Mouse (Mus musculus): ENCODE measurements around the gene Fzr1.
A peak's percentile ranks its signal among the peaks of the same experiment; 100 is the strongest.

The Fzr1 gene

GRCm38 (mm10) chr10:81382039-81382438, 3.7 kb upstream of the Fzr1 start:
- no peak for DNase-seq (ENCODE audit: low read depth, low spot score)

- DNase-seq (ENCODE audit: low read depth, low spot score) = no peak
These were observed 1.6 kb upstream of the Fzr1 start for GRCm38 (mm10) chr10:81379809-81380378.

DNA sequence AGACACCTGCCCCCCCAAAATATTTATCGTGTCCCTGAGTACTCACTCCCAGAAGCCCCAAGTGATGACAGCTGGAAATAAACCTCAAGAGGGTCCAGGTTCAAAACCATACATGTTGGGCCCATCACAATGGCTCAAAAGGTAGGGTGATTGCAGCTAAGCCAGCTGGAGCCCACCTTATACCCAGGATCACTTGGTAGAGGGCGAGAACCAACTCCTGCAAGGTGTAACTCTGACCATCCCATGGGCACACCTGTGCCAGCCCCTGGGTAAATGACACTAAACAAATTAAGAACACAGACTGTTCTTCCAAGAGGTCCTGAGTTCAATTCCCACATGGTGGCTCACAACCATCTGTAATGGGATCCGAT, 852 bp upstream of the Fzr1 start:
- no peak for DNase-seq (ENCODE audit: low read depth, low spot score)

DNA sequence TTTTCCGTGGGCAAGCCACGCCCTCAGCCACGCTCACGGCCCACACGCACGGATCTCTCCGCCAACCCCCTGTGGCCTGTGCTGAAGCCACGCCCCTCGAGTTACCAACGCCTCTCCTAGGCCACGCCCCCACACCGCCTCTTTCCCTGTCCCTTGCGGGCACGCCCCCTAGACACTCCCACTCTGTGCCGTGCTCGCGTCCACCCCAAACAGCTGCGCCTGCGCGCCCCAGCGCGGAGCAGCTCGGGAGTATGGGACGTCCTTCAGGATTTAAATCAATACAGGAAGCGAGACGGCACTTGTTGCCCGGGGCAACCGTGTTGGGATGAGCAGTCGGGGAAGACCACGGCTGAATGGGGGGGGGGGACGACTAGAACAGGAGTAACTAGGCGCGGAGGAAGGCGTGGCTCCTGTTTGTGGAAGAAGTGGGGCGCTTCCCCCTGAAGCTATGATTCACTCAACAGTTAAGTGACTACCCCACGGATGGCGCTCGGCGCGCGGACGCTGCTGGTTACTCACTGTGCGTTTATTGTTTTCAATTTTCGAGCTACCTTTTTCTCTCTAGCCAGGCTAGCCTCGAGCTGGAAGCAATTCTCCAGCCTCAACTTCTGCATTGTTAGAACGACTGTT, 352 bp upstream of the Fzr1 start:
- DNase-seq (ENCODE audit: low read depth, low spot score) = peak; percentile 100

DNA sequence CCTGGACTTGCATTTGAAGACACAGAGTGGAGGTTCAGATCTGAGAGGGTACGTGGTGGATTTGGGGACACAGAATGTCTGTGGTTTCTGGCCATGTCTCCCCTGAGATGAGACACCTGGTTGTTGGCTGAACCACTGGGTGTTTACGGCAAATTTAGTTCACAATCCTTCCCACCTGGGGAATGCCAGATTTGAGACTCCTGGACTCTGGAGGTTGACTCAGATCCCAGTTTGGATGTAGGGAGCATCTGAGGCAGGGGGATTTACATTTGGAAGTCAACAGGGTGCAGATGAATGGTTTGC, 1.0 kb downstream of the Fzr1 start:
- no peak for DNase-seq (ENCODE audit: low read depth, low spot score)

GRCm38 (mm10) chr10:81376561-81377361, 1.6 kb downstream of the Fzr1 start:
- DNase-seq (ENCODE audit: low read depth, low spot score) = no peak

DNA sequence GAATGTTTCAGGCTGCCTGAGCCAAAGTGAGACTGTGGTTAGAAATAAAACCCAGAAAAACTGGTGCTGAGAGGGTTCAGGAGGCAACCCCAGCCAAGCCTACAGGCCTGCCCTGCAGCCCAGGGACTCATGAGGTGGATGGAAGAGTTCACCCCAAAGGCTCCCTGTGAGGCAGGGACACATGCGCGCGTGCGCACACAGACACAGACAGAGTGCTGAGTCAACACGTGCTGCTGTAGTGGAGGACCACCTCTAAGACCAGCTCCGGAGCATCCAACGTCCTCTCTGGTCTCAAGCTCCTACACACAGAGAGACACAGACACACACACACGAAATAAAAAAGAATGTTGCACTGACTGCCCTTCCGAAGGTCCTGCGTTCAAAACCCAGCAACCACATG, 3.0 kb downstream of the Fzr1 start:
- DNase-seq (ENCODE audit: low read depth, low spot score) = no peak

DNA sequence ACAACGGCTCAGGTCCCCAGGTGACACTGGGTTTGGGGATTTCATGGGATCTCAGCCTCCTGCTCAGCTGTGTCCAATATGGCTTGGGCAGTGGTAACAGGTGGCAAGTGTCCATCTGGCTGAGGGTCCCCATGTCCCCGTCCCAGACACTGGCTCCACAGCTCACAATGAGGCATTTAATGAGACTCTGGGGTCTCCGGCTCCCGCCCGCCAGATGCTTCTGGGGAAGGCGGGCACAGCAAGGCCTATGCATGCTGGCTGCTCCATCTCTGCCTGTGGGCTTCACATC, 11.2 kb downstream of the Fzr1 start:
- DNase-seq (ENCODE audit: low read depth, low spot score) = no peak

GRCm38 (mm10) chr10:81366477-81367206, 11.7 kb downstream of the Fzr1 start:
- DNase-seq (ENCODE audit: low read depth, low spot score) = no peak

DNA sequence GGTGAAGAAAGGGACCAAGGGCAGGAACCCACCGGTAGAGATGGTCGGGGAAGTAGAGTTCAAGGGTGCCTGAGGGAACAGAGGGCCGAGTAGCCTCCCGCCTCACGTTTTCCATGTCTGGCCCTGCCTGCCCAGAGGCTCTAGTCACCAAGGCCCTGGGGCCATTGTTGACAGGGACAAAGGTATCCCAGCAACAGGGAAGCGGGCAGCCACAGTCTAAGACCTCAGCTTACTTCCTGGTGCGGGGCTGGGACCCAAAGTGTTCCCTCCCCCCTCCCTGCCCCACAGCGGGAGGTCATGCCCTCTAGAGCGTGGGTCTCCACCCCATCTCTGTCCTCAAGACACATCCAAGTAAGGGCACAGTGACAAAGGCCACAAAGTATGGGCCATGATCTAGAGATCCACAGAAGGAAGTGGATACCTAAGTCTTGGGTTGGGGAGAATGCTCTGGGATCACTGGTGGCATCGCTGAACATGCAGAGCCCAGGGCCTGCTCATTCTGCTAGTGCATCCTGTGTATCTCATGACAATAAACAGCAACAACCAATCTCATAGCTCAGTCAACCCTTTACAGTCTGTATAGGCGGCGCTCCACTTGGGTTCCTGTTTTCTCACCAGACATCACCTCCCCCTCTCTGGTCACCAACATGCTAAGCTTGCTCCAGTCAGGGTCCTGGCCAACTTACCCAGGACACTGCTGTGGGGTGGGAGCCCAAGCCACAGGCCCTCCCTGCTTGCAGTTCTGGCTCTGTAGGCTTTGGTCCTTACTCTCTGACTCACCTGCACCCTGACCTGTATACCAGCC, 12.4 kb downstream of the Fzr1 start, which contains the start of gene 4930404N11Rik:
Gene 4930404N11Rik (minus strand): TSS at position 145 of the 805 bp plus-strand sequence.
- no peak for DNase-seq (ENCODE audit: low read depth, low spot score)

DNA sequence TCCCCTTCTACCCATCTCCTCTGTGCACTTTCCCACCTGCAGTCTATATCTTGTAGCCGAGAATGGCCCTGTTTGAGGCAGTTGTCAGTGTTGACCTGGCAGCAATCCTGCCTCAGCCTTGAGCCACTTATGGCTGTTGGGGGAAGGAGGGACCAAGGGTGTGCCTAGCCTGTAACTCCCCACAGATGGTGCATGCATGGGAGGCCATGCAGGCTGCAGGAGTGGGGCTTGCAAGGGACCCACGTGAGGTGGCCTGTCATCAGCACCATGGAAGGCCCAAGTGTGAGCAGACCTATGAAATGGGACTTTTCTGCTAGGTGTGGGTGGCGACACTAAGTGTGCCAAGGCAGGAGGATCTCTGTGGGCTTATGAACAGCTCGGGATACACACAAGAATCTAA, 13.2 kb downstream of the Fzr1 start:
- DNase-seq (ENCODE audit: low read depth, low spot score) = no peak

DNA sequence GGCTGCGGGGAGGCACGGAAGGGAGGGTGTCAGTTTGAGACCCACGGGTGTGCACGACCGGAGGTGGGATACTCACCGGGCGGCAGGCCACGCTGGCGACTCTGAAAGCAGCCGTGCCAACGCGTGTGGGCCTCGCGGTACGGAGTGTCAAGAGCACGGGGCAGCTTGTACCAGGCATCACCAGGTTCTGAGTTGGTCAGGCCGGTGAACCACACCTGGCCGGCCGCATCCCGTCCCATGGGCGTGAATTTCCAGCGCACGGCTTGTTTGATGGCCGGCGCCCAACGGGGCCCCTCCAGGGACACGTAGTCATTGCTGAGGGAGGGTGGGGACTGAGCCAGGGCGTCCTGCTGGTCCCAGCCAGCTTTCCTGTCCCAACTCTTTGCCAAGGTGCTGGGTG, 13.7 kb downstream of the Fzr1 start:
- DNase-seq (ENCODE audit: low read depth, low spot score) = no peak

DNA sequence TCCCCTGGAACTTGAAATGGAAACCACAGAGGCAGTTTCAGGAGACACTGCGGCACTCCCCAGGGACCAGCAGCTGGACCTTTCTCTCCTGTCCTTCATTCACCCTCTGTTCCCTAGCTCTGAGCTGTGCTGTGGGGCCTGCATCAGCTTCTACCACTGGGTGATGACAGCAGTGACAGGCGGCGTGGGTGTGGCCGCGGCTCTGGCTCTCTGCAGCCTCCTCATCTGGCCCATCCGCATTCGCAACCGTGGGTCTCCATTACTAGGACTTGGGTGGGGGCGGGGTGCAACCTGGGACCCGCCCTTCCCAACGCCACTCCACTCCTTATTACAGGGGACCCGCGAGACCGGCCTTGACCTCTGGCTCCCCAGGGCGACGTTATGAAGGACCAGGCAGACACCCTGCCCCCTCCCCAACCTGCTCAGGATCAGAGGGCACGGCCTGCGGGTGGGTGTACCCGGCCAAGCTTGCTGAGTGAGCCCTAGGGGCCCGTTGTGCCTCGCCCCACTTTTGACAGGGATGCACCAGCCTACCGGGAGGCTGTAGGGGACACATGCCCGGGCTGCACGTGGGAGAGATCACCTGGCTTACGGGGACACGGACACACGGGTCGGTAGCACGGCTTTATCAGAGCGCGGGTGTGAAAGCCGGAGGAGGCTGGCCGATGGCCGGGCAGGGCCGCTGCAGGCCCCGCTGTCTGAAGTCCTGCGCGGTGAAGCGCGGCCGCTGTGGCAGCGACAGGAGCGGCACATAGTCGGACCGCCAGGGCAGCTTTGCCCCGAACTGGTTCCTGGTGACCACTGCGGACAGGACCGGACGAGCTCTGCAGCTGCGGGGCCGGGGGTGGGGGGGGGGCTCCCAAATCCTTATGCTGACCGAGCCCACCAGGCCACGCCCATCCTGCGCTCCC, 14.6 kb downstream of the Fzr1 start:
- DNase-seq (ENCODE audit: low read depth, low spot score) = no peak

DNA sequence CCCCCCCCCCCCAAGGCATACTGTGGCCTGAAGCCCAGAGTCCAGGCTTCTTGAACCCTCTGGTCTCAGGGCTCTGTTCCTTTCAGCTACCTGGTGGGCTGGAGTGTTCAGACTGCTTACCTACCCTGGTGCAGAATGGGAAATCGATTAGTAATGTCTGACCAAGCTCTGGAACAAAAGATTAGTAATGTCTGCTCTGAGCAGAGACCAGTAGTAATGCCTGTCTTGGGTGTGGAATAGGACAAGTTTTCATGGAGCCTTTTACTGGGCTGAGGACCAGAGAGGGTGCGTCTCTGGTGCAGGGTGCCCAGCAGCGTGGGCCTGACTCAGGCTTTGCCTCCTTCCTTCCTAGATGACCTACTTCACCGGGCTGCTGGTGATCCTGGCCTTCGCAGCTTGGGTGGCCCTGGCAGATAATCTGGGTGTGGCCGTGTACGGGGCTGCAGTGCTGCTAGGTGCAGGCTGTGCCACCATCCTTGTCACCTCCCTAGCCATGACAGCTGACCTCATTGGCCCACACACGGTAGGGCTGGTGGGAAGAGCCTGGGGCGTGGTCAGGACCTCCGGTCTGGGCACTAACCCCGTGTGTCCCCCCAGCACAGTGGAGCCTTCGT, 15.9 kb downstream of the Fzr1 start:
- no peak for DNase-seq (ENCODE audit: low read depth, low spot score)

- DNase-seq (ENCODE audit: low read depth, low spot score) = no peak
These were observed 17.6 kb downstream of the Fzr1 start for GRCm38 (mm10) chr10:81360721-81361120.

DNA sequence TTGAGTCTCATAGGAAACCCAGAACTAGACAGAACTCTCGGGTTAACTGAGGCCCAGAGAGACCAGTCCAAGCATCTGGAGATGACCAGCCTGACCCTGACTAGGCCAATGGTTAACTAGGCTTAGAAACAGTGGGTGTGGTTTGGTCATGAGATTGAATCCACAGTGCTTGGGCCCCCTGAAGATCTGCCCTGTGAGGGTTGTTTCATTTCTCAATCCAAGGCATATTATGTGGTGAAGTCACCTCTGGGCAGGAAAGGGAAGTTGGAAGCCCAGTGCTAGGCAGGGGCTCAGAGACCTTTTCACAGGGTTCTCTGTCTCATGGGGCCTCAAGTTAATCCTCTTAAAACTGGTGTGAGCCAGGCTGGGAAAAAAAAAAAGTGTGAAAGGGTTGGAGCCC, 19.5 kb downstream of the Fzr1 start:
- DNase-seq (ENCODE audit: low read depth, low spot score) = no peak

DNA sequence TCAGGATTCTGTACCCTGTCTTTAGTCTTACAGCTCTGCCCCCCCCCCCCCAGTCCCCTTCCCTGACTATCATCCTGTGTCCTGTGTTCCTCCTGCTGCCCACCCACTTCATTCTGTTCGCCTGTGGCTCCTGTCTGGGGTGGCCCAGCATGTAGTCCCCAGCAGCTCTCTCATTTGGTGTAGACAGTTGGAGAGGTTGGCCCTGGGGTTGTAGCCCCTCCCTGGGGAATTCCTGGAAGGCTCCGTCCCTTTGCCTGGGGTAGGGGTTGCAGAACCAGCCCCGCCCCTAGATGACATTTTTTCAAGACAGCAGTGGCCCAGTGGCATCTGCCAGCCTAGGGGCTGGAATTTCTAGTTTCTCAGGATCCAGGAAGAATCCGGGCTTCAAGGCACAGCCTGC, 20.1 kb downstream of the Fzr1 start:
- no peak for DNase-seq (ENCODE audit: low read depth, low spot score)

GRCm38 (mm10) chr10:81356991-81357844, 21.1 kb downstream of the Fzr1 start, which contains the start of gene Mfsd12:
TSS of gene Mfsd12 (plus strand) at chr10:81357491.
- peak; percentile 83 for DNase-seq (ENCODE audit: low read depth, low spot score)

DNA sequence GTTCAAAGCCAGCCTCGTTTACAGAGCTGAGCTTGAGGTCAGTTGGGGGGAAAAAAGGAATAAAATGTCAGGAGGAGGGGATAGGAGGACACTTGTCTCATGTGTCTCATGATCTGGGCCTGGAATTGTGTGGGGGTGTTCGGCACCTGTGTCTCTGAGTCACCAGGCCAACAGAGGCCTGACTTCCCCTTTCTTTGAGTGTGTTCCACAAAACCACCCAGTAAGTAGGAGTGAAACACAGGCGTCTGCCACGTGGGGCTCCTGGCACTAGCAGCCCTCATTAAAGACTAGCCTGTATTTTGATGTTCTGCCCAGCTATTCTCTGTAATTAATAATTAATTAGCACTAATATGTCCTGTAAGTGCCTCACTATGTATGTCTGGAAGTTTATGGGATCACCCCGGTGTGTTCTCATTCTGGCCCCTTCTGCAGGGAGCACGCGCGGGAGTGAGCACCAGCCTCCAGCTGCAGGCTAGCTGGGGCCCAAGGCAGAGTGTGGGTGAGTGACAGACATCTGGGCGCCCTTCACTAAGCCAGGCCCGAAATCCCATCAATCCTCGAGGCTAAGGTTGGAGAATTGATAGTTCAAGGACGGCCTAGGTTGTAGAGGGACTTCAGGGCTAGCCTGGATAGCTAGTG, 21.8 kb downstream of the Fzr1 start:
- DNase-seq (ENCODE audit: low read depth, low spot score) = no peak
